Mouse (Mus musculus): Measurements from ENCODE around the gene Cnnm2.
A peak's percentile ranks its signal among the peaks of the same experiment; 100 is the strongest.
"Not testable (repeated sequence)": the region's sequence is repeated elsewhere in the genome, so short reads cannot be mapped to it uniquely, and the experiment has no call there.

The Cnnm2 gene

DNA sequence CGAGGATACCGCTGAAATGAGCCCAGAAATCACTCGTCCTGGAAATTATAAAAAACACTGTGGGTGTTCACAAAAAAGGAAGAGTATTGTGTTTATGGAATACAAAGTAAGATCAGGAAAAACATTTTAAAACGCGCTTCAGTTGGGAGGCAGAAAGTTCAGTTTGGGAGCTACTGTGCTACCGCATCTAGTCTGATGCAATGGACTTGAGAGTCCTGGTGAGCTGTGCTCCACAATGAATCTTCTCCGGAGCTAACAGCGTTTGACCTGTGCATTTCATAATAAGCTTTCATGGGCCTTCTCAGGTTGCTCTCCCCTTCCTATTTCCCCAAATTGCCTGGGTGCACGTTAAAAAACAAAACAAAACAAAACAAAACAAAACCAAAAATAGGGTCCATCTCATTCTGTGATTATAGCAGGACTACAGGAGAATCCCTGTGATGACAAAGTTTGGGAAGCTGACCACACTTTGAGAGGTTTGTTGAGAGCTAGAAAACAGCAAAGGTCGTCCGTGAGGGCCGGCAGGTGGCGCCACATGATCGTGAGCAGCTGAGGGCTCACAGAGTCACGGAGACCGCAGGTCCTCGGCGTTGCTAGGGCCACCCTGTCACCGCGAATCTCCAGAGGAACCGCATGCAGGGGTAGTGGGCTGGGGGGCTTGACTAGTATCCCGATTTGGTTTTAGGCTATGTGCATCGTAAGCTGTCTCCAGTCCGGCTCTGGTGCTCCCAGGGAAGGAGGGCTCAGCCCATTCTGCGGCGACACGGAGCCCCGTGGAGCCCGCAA, 828 bp upstream of the Cnnm2 start:
- peak; percentile 89 to 90 for DNase-seq (ENCODE audit: low spot score in 2 of 2)

DNA sequence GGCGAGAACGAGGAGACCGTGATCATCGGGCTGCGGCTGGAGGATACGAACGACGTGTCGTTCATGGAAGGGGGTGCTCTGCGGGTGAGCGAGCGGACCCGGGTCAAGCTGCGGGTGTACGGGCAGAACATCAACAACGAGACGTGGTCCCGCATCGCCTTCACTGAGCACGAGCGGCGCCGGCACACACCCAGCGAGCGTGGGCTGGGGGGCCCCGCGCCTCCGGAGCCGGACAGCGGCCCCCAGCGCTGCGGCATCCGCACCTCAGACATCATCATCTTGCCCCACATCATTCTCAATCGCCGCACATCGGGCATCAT, 535 bp downstream of the Cnnm2 start:
- no peak for DNase-seq (ENCODE audit: low spot score in 2 of 2)

DNA sequence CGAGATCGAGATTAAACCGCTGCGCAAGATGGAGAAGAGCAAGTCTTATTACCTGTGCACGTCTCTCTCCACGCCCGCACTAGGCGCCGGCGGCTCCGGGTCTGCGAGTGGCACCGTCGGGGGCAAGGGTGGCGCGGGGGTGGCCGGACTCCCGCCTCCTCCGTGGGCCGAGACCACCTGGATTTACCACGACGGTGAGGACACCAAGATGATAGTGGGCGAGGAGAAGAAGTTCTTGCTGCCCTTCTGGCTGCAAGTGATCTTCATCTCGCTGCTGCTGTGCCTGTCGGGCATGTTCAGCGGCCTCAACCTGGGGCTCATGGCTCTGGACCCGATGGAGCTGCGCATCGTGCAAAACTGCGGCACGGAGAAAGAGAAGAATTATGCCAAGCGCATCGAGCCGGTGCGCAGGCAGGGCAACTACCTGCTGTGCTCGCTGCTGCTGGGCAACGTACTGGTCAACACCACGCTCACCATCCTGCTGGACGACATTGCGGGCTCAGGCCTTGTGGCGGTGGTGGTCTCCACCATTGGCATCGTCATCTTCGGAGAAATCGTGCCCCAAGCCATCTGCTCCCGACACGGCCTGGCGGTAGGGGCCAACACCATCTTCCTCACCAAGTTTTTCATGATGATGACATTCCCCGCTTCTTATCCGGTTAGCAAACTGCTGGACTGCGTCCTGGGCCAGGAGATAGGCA, 1.0 kb downstream of the Cnnm2 start:
- DNase-seq (ENCODE audit: low spot score in 2 of 2), result peak; percentile 23 to 24

DNA sequence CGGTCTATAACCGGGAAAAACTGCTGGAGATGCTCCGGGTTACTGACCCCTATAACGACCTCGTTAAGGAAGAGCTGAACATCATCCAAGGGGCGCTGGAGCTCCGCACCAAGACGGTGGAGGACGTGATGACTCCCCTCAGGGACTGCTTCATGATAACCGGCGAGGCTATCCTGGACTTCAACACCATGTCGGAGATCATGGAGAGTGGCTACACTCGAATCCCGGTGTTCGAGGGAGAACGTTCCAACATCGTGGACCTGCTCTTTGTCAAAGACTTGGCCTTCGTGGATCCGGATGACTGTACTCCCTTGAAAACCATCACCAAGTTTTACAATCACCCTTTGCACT, 1.6 kb downstream of the Cnnm2 start:
- DNase-seq (ENCODE audit: low spot score in 2 of 2), result no peak

- DNase-seq (ENCODE audit: low spot score in 2 of 2), result no peak
These were observed 2.0 kb downstream of the Cnnm2 start for GRCm38 (mm10) chr19:46763356-46763755.

GRCm38 (mm10) chr19:46763932-46764762, 2.8 kb downstream of the Cnnm2 start:
- no peak for DNase-seq (ENCODE audit: low spot score in 2 of 2)

- no peak for DNase-seq (ENCODE audit: low spot score in 2 of 2)
These were observed 3.3 kb downstream of the Cnnm2 start for GRCm38 (mm10) chr19:46764763-46765117.

- DNase-seq (ENCODE audit: low spot score in 2 of 2), result no peak
These were observed 4.7 kb downstream of the Cnnm2 start for GRCm38 (mm10) chr19:46766125-46766524.

GRCm38 (mm10) chr19:46769759-46770158, 8.4 kb downstream of the Cnnm2 start:
- DNase-seq (ENCODE audit: low spot score in 2 of 2), result no peak

- DNase-seq (ENCODE audit: low spot score in 2 of 2), result no peak
These were observed 10.4 kb downstream of the Cnnm2 start for GRCm38 (mm10) chr19:46771801-46772200.

GRCm38 (mm10) chr19:46776391-46776790, 15.0 kb downstream of the Cnnm2 start:
- no peak for DNase-seq (ENCODE audit: low spot score in 2 of 2)

- no peak for DNase-seq (ENCODE audit: low spot score in 2 of 2)
These were observed 15.5 kb downstream of the Cnnm2 start for GRCm38 (mm10) chr19:46776850-46777249.

DNA sequence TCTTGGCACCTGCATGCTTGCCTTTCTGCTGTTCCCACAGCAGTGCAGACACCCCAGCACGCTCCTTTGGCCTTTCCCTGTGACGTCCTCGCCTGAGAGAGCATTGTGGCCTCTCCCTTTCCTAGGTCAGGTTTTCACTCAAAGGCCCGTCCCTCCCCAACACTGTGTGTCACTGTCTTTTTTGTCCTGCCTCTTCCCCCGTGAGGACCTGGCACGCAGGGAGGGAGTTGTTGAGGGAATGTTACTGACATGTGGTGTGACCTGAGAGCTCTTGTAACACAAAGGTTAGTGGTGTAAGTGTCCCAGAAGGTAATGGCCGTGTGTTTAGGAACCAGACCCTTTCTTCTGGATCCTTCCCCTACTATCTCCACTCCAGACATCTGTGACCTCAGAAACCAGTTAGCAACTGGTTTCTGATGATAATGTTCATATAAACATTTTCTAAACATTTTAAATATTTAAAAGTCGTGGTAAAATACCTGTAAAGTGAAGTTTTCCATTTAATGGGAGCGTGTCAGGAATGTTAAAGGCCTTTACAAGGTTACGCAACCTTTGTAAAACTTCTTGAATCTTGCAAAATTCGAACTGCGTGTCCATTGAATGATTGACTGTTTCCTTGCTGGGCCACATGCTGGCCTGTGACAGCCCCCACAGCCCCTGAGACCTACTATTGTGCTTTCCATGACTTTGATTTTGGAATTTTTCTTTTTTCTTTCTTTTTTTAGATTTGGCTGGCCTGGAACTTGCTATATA, 16.7 kb downstream of the Cnnm2 start:
- DNase-seq (ENCODE audit: low spot score in 2 of 2), result no peak

DNA sequence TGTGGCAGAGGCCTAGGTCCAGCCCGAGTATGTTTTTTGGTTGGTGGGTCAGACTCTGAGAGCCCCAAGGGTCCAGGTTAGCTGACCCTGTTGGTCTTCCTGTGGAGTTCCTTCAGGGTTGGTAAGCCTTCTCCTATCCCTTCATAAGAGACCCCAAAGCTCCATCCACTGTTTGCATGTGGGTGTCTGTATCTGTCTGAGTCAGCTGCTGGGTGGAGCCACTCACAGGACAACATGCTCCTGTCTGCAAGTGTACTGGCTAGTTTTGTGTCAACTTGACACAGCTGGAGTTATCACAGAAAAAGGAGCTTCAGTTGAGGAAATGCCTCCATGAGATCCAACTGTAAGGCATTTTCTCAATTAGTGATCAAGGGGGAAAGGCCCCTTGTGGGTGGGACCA, 17.7 kb downstream of the Cnnm2 start:
- not testable (repeated sequence) for DNase-seq (ENCODE audit: low spot score in 2 of 2)

- DNase-seq (ENCODE audit: low spot score in 2 of 2), result no peak
These were observed 22.6 kb downstream of the Cnnm2 start for GRCm38 (mm10) chr19:46784038-46784437.

- no peak for DNase-seq (ENCODE audit: low spot score in 2 of 2)
These were observed 23.1 kb downstream of the Cnnm2 start for GRCm38 (mm10) chr19:46784502-46784901.

DNA sequence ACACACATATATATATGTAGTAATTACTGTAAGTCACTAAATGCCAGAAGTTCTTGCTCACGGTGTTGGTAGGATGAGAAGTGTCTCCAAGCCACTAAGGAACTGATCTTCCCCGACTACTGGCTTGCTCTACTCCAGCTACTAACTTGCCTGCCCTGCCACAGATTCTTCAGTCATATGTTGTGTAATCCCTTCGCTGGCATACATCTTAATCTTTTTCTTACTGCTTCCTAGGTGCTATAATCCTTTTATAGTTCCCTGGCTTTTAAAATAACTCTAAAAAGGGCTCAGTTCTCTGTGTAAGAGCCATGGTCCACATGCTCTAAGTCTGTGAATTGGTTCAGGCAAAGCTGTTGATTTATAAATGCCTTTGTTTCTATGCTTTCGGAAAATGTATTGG, 24.2 kb downstream of the Cnnm2 start:
- no peak for DNase-seq (ENCODE audit: low spot score in 2 of 2)

DNA sequence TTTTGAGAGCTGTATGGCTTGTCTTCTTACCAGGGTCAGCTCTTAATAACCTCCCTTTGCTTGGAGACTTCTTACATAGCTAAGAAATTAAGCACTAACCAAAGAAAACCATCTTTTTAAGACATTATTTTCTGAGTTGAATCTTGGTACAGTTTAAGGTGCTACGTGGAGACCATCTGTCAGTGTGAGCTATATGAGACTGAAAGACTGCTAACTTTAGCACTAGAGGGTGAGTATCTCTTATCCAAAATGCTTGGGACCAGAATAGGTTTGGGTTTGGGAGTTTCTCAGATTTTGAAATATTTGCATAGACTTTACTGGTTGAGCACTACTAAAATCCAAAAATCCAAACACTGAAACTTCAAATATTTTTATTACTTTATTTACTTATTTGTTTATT, 28.4 kb downstream of the Cnnm2 start:
- no peak for DNase-seq (ENCODE audit: low spot score in 2 of 2)

DNA sequence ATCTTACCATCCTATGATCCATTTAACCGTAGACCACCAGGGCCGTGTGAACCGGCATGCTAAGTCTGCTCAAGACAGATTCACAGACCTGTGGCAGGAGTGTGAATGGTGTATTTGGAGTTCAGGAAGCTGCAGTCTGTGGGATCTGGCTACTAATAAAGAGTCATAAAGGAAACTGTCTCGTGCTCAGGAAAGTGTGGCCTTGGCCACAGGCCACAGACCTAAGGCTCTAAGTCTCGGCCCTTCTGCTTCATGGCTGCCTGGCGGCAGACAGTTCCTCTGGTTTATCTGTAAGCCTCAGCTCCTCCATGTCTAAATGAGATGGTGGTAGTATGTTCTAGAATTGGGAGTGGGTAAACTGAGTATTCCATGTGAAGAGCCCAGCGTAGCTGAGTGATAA, 30.0 kb downstream of the Cnnm2 start:
- no peak for DNase-seq (ENCODE audit: low spot score in 2 of 2)

DNA sequence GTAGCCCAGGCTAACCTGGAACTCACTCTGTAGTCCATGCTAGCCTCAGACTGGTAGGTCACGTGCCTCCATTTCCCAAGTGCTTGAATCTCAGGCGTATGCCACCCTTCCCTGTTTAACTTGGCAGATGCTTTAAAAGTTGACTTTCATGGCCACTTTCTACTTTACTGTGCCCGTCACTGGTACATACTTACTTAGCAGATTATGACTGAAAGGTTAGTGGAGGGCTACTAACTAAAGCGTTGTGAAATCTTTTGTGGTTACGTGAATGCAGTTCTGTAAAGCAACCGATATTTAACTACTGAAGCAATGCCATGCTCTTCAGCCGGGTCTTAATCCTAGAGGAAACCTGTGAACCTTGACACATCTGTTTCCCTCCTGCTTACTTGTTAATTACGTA, 30.5 kb downstream of the Cnnm2 start:
- DNase-seq (ENCODE audit: low spot score in 2 of 2), result no peak

GRCm38 (mm10) chr19:46792480-46792879, 31.1 kb downstream of the Cnnm2 start:
- no peak for DNase-seq (ENCODE audit: low spot score in 2 of 2)

DNA sequence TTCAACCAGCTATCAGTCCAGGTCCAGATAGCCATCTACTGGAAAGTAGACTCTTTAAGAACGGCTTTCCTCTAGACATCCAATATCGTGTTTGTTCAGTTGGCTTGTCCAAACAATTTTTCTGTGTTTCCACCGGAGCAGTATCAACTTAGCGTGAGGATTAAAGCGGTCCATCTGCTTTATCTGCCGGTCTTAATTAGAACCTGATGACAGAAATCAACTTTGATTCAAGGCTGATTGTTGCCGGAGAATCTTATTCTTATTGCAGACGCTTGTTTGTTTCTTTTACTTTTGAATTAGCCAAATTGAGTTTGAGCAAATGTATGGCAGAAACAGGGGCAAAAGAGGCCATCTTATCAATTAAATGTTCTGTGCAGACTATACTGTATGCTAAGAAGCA, 32.8 kb downstream of the Cnnm2 start:
- no peak for DNase-seq (ENCODE audit: low spot score in 2 of 2)
